In the genomic region with DNA sequence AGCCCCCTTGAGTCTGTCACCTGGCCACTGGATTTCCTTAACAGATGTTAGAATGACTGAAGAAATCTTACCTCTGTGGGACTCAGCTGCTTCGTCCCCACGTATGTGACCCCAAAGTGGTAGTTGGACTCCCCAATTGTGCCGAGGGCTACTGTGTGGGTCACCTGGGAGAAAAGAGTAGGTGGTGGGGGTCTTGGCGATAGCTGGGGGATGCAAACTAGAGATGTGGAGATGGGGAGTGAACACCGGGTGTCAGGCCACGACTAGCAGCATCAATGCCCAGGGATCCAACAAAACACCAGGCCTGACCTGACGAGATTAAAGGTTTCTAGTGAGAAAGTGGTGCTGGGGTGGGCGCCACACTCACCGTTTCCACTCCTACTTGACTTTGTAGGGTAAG, we compare ENCODE assay signal across 16 mouse cellular contexts. TPM values are rescaled to one million over a fixed set of nuclear protein-coding genes. Genes with fewer than 3 reads are reported as not detected.
DNase-seq lines count a peak whose midpoint lies in the region; ATAC-seq and TF ChIP-seq lines count a peak whose summit lies in the region.
"Had no signal": no experiment of that assay in that cellular context is flagged by ENCODE, and none has a peak within 500 bp of the region (broad histone marks: within the 10 kb centered on the region; RNA-seq: fewer than 3 reads in every experiment).

No protein-coding gene starts in this region.

- peaks cover 27% of the 10 kb centered on the region for H3K4me1 ChIP-seq in forebrain, embryonic 10.5 days
- H3K4me1 ChIP-seq in forebrain, postnatal 0 days (ENCODE audit: insufficient read depth), result 0 out of 2 replicates have a peak, but pooled peaks cover 6% of the 10 kb centered on the region
- H3K4me1 ChIP-seq in intestine, embryonic 15.5 days (replicated peaks), result peaks cover 9% of the 10 kb centered on the region; the same call in 1 of the 2 replicates
- no peaks in the 10 kb centered on the region; the same call in 1 of the 2 replicates for H3K4me1 ChIP-seq in intestine, postnatal 0 days (replicated peaks; ENCODE audit: control insufficient read depth, insufficient read depth, low read length)
- no peaks in the 10 kb centered on the region for H3K4me1 ChIP-seq in ES-Bruce4 (ENCODE audit: control insufficient read depth, insufficient read depth, low read length)
- peaks cover 18% of the 10 kb centered on the region for H3K4me1 ChIP-seq in intestine, embryonic 16.5 days (ENCODE audit: control insufficient read depth, insufficient read depth, low read length)

- TF ChIP-seq EP300 in ES-Bruce4 (IDR thresholded peaks at IDR 0.05; ENCODE audit: insufficient read depth, low read depth, low read length), result no peak

- no peak for DNase-seq in forebrain, embryonic 10.5 days (ENCODE audit: extremely low spot score, low spot score)
- DNase-seq in forebrain, postnatal 0 days, result no peak
- no peak for DNase-seq in embryo, embryonic 10.5 days (ENCODE audit: low spot score)
- DNase-seq: adrenal gland, adult 8-10 months; kidney, adult 11 months; lung, adult 18-20 months had no signal

- H3K4me2 ChIP-seq in forebrain, postnatal 0 days (ENCODE audit: low read depth), result no peak overlapping the region
- H3K4me2 ChIP-seq in intestine, embryonic 15.5 days (replicated peaks), result peak overlapping the region; percentile 79; the same call in 1 of the 2 replicates
- no peak overlapping the region for H3K4me2 ChIP-seq in intestine, postnatal 0 days (replicated peaks; ENCODE audit: low read depth)
- H3K4me2 ChIP-seq in intestine, embryonic 16.5 days (ENCODE audit: low read depth, low read length), result 0 out of 2 replicates have a peak overlapping the region, but pooled peaks have one; percentile 70

- no peaks in the 10 kb centered on the region for H3K27me3 ChIP-seq in forebrain, embryonic 10.5 days (ENCODE audit: poor library complexity, severe bottlenecking)
- H3K27me3 ChIP-seq in forebrain, postnatal 0 days (ENCODE audit: insufficient read depth, low read length), result no peaks in the 10 kb centered on the region
- no peaks in the 10 kb centered on the region for H3K27me3 ChIP-seq in intestine, embryonic 15.5 days (replicated peaks)
- H3K27me3 ChIP-seq in intestine, postnatal 0 days (replicated peaks; ENCODE audit: control insufficient read depth, insufficient read depth, low read length), result no peaks in the 10 kb centered on the region
- H3K27me3 ChIP-seq in ES-Bruce4 (ENCODE audit: control insufficient read depth, insufficient read depth, low read length, poor library complexity, severe bottlenecking), result no peaks in the 10 kb centered on the region
- H3K27me3 ChIP-seq in intestine, embryonic 16.5 days (replicated peaks; ENCODE audit: control insufficient read depth, insufficient read depth, low read length), result no peaks in the 10 kb centered on the region

- H3K9ac ChIP-seq in forebrain, postnatal 0 days, result no peak overlapping the region
- peak overlapping the region; percentile 96 for H3K9ac ChIP-seq in intestine, embryonic 15.5 days
- no peak overlapping the region for H3K9ac ChIP-seq in intestine, postnatal 0 days (ENCODE audit: low read depth, low read length)
- peak overlapping the region; percentile 96; the same call in 1 of the 2 replicates for H3K9ac ChIP-seq in ES-Bruce4 (ENCODE audit: low read depth, poor library complexity, severe bottlenecking)
- no peak overlapping the region for H3K9ac ChIP-seq in intestine, embryonic 16.5 days (ENCODE audit: low read depth, low read length)

- WGBS in forebrain, embryonic 10.5 days, result 93% methylated on average over 9 of the region's 9 CpGs
- 92% methylated on average over 9 of the region's 9 CpGs for WGBS in forebrain, postnatal 0 days
- 86% methylated on average over 9 of the region's 9 CpGs for WGBS in intestine, embryonic 15.5 days
- 89% methylated on average over 9 of the region's 9 CpGs for WGBS in intestine, postnatal 0 days
- 87% methylated on average over 9 of the region's 9 CpGs for WGBS in intestine, embryonic 16.5 days

- no peak overlapping the region for H3K27ac ChIP-seq in forebrain, embryonic 10.5 days
- H3K27ac ChIP-seq in forebrain, postnatal 0 days (ENCODE audit: low read depth, low read length), result no peak overlapping the region
- H3K27ac ChIP-seq in intestine, embryonic 15.5 days, result no peak overlapping the region
- no peak overlapping the region for H3K27ac ChIP-seq in intestine, postnatal 0 days (ENCODE audit: low read depth, low read length)
- no peak overlapping the region for H3K27ac ChIP-seq in ES-Bruce4 (ENCODE audit: insufficient read depth, low read length)
- no peak overlapping the region for H3K27ac ChIP-seq in intestine, embryonic 16.5 days (ENCODE audit: low read length)
- H3K27ac ChIP-seq: stomach, postnatal 0 days had no signal

- H3K4me3 ChIP-seq in forebrain, embryonic 10.5 days, result peak overlapping the region; percentile 94
- H3K4me3 ChIP-seq in forebrain, postnatal 0 days (ENCODE audit: low read depth, low read length), result no peak overlapping the region
- H3K4me3 ChIP-seq in intestine, embryonic 15.5 days (replicated peaks), result no peak overlapping the region
- no peak overlapping the region for H3K4me3 ChIP-seq in intestine, postnatal 0 days (ENCODE audit: low read depth, low read length)
- H3K4me3 ChIP-seq in ES-Bruce4 (ENCODE audit: low read depth, low read length), result no peak overlapping the region
- peak overlapping the region; percentile 100; the same call in 1 of the 2 replicates for H3K4me3 ChIP-seq in intestine, embryonic 16.5 days (ENCODE audit: low read length)

- no peak for ATAC-seq in forebrain, postnatal 0 days
- no peak for ATAC-seq in intestine, embryonic 15.5 days
- no peak for ATAC-seq in intestine, postnatal 0 days
- ATAC-seq in intestine, embryonic 16.5 days, result no peak
- no peak for ATAC-seq in megakaryocyte progenitor cell, adult 5-6 weeks (replicated peaks; ENCODE audit: poor library complexity)

- H3K36me3 ChIP-seq in forebrain, embryonic 10.5 days (replicated peaks), result peaks cover 72% of the 10 kb centered on the region
- H3K36me3 ChIP-seq in forebrain, postnatal 0 days (ENCODE audit: insufficient read depth), result peaks cover 40% of the 10 kb centered on the region
- peaks cover 30% of the 10 kb centered on the region for H3K36me3 ChIP-seq in intestine, embryonic 15.5 days
- peaks cover 49% of the 10 kb centered on the region for H3K36me3 ChIP-seq in intestine, postnatal 0 days (ENCODE audit: control insufficient read depth, insufficient read depth)
- H3K36me3 ChIP-seq in ES-Bruce4 (ENCODE audit: control insufficient read depth, insufficient read depth, low read length, poor library complexity, severe bottlenecking), result peaks cover 44% of the 10 kb centered on the region
- H3K36me3 ChIP-seq in intestine, embryonic 16.5 days (ENCODE audit: control insufficient read depth, insufficient read depth, low read length), result peaks cover 34% of the 10 kb centered on the region

- TF ChIP-seq CTCF in forebrain, postnatal 0 days (IDR thresholded peaks at IDR 0.05; ENCODE audit: low read depth), result no peak
- no peak for TF ChIP-seq CTCF in intestine, postnatal 0 days (IDR thresholded peaks at IDR 0.05; ENCODE audit: low read depth)
- no peak for TF ChIP-seq CTCF in ES-Bruce4 (IDR thresholded peaks at IDR 0.05; ENCODE audit: low read depth, low read length)

- no peaks in the 10 kb centered on the region for H3K9me3 ChIP-seq in forebrain, embryonic 10.5 days
- H3K9me3 ChIP-seq in forebrain, postnatal 0 days (ENCODE audit: low read length), result no peaks in the 10 kb centered on the region
- no peaks in the 10 kb centered on the region for H3K9me3 ChIP-seq in intestine, embryonic 15.5 days
- no peaks in the 10 kb centered on the region for H3K9me3 ChIP-seq in intestine, postnatal 0 days (ENCODE audit: control insufficient read depth)
- H3K9me3 ChIP-seq in ES-Bruce4 (replicated peaks; ENCODE audit: control insufficient read depth, insufficient read depth, low read length, poor library complexity, severe bottlenecking), result no peaks in the 10 kb centered on the region
- H3K9me3 ChIP-seq in intestine, embryonic 16.5 days (ENCODE audit: control insufficient read depth, low read length), result no peaks in the 10 kb centered on the region

- no peak for TF ChIP-seq POLR2A in ES-Bruce4 (IDR thresholded peaks at IDR 0.05; ENCODE audit: insufficient read depth, low read length)

RNA-seq across cellular contexts. Expression of gene Tomm40, which starts 1.6 kb away (rescaled TPM):
- 187 and 205 TPM in 2 replicates for polyA plus RNA-seq in forebrain, embryonic 10.5 days (2016; fragmentation: Nextera tagmentation; extraction: Ambion mirVana)
- 98.9 and 113 TPM in 2 replicates for total RNA-seq in forebrain, postnatal 0 days (2014; rRNA removed)
- polyA plus RNA-seq in forebrain, postnatal 0 days (2015; fragmentation: Nextera tagmentation; extraction: Ambion mirVana), result 146 and 147 TPM in 2 replicates
- polyA plus RNA-seq in intestine, embryonic 15.5 days (2015; fragmentation: Nextera tagmentation; extraction: Ambion mirVana), result 208 and 215 TPM in 2 replicates
- polyA plus RNA-seq in intestine, postnatal 0 days (2015; fragmentation: Nextera tagmentation; extraction: Ambion mirVana), result 80.1 and 85.5 TPM in 2 replicates
- polyA plus RNA-seq in ES-Bruce4 (2011; ENCODE audit: insufficient read depth, insufficient read length, low read depth, missing spikeins), result 68.2 TPM in 2 replicates
- 143 and 157 TPM in 2 replicates for polyA plus RNA-seq in intestine, embryonic 16.5 days (2015; fragmentation: Nextera tagmentation; extraction: Ambion mirVana)
- total RNA-seq in megakaryocyte progenitor cell, adult 5-6 weeks (2015), result 61.5 and 62.2 TPM in 2 replicates
- total RNA-seq in megakaryocyte progenitor cell, adult 5-6 weeks (2017), result 42.5 and 50.8 TPM in 2 replicates

RNA-seq across cellular contexts. Expression of gene Apoe, which starts 14.6 kb away (rescaled TPM):
- polyA plus RNA-seq in forebrain, embryonic 10.5 days (2016; fragmentation: Nextera tagmentation; extraction: Ambion mirVana), result 140 and 154 TPM in 2 replicates
- total RNA-seq in forebrain, postnatal 0 days (2014; rRNA removed), result 1,116 and 1,436 TPM in 2 replicates
- polyA plus RNA-seq in forebrain, postnatal 0 days (2015; fragmentation: Nextera tagmentation; extraction: Ambion mirVana), result 1,283 and 1,495 TPM in 2 replicates
- 296 and 325 TPM in 2 replicates for polyA plus RNA-seq in intestine, embryonic 15.5 days (2015; fragmentation: Nextera tagmentation; extraction: Ambion mirVana)
- 435 and 436 TPM in 2 replicates for polyA plus RNA-seq in intestine, postnatal 0 days (2015; fragmentation: Nextera tagmentation; extraction: Ambion mirVana)
- 1,030 and 1,048 TPM in 2 replicates for polyA plus RNA-seq in ES-Bruce4 (2011; ENCODE audit: insufficient read depth, insufficient read length, low read depth, missing spikeins)
- 314 and 355 TPM in 2 replicates for polyA plus RNA-seq in intestine, embryonic 16.5 days (2015; fragmentation: Nextera tagmentation; extraction: Ambion mirVana)
- 18.7 and 27.5 TPM in 2 replicates for total RNA-seq in megakaryocyte progenitor cell, adult 5-6 weeks (2015)
- total RNA-seq in megakaryocyte progenitor cell, adult 5-6 weeks (2017), result 110 and 130 TPM in 2 replicates

RNA-seq across cellular contexts. Expression of gene Apoc1, which starts 21.1 kb away (rescaled TPM):
- 2.3 TPM in 2 replicates for polyA plus RNA-seq in forebrain, embryonic 10.5 days (2016; fragmentation: Nextera tagmentation; extraction: Ambion mirVana)
- total RNA-seq in forebrain, postnatal 0 days (2014; rRNA removed), result 2.1 and 5.3 TPM in 2 replicates
- polyA plus RNA-seq in forebrain, postnatal 0 days (2015; fragmentation: Nextera tagmentation; extraction: Ambion mirVana), result 3.0 and 5.5 TPM in 2 replicates
- polyA plus RNA-seq in intestine, embryonic 15.5 days (2015; fragmentation: Nextera tagmentation; extraction: Ambion mirVana), result 27.1 and 34.7 TPM in 2 replicates
- polyA plus RNA-seq in intestine, postnatal 0 days (2015; fragmentation: Nextera tagmentation; extraction: Ambion mirVana), result 34.7 and 50.0 TPM in 2 replicates
- polyA plus RNA-seq in ES-Bruce4 (2011; ENCODE audit: insufficient read depth, insufficient read length, low read depth, missing spikeins), result 93.2 and 95.8 TPM in 2 replicates
- 39.5 and 43.2 TPM in 2 replicates for polyA plus RNA-seq in intestine, embryonic 16.5 days (2015; fragmentation: Nextera tagmentation; extraction: Ambion mirVana)
- 0.79 and 2.0 TPM in 2 replicates for total RNA-seq in megakaryocyte progenitor cell, adult 5-6 weeks (2015)
- total RNA-seq in megakaryocyte progenitor cell, adult 5-6 weeks (2017), result 1.1 and 6.4 TPM in 2 replicates

RNA-seq across cellular contexts. Expression of gene Apoc4, which starts 32.3 kb away (rescaled TPM):
- not detected in 2 replicates for polyA plus RNA-seq in forebrain, embryonic 10.5 days (2016; fragmentation: Nextera tagmentation; extraction: Ambion mirVana)
- total RNA-seq in forebrain, postnatal 0 days (2014; rRNA removed), result not detected in 2 replicates
- not detected in 2 replicates for polyA plus RNA-seq in forebrain, postnatal 0 days (2015; fragmentation: Nextera tagmentation; extraction: Ambion mirVana)
- 4.7 and 7.0 TPM in 2 replicates for polyA plus RNA-seq in intestine, embryonic 15.5 days (2015; fragmentation: Nextera tagmentation; extraction: Ambion mirVana)
- 0.70 and 1.4 TPM in 2 replicates for polyA plus RNA-seq in intestine, postnatal 0 days (2015; fragmentation: Nextera tagmentation; extraction: Ambion mirVana)
- polyA plus RNA-seq in ES-Bruce4 (2011; ENCODE audit: insufficient read depth, insufficient read length, low read depth, missing spikeins), result 1.1 TPM in 1 of 2 replicates, not detected in the other
- polyA plus RNA-seq in intestine, embryonic 16.5 days (2015; fragmentation: Nextera tagmentation; extraction: Ambion mirVana), result 2.6 and 8.3 TPM in 2 replicates
- not detected in 2 replicates for total RNA-seq in megakaryocyte progenitor cell, adult 5-6 weeks (2015)
- not detected in 2 replicates for total RNA-seq in megakaryocyte progenitor cell, adult 5-6 weeks (2017)
- total RNA-seq: gastrocnemius, adult 8-10 months; heart, postnatal 25 days; layer of hippocampus, adult 18-20 months had no signal

RNA-seq across cellular contexts. Expression of gene Gm44805, which starts 32.4 kb away (rescaled TPM):
- polyA plus RNA-seq in forebrain, embryonic 10.5 days (2016; fragmentation: Nextera tagmentation; extraction: Ambion mirVana), result not detected in 2 replicates
- not detected in 2 replicates for total RNA-seq in forebrain, postnatal 0 days (2014; rRNA removed)
- not detected in 2 replicates for polyA plus RNA-seq in forebrain, postnatal 0 days (2015; fragmentation: Nextera tagmentation; extraction: Ambion mirVana)
- polyA plus RNA-seq in intestine, embryonic 15.5 days (2015; fragmentation: Nextera tagmentation; extraction: Ambion mirVana), result 0.71 and 1.2 TPM in 2 replicates
- 5.6 and 13.5 TPM in 2 replicates for polyA plus RNA-seq in intestine, postnatal 0 days (2015; fragmentation: Nextera tagmentation; extraction: Ambion mirVana)
- polyA plus RNA-seq in ES-Bruce4 (2011; ENCODE audit: insufficient read depth, insufficient read length, low read depth, missing spikeins), result not detected in 2 replicates
- polyA plus RNA-seq in intestine, embryonic 16.5 days (2015; fragmentation: Nextera tagmentation; extraction: Ambion mirVana), result not detected in 2 replicates
- not detected in 2 replicates for total RNA-seq in megakaryocyte progenitor cell, adult 5-6 weeks (2015)
- total RNA-seq in megakaryocyte progenitor cell, adult 5-6 weeks (2017), result not detected in 2 replicates
- total RNA-seq: gastrocnemius, adult 8-10 months; heart, postnatal 25 days; layer of hippocampus, adult 18-20 months; left cerebral cortex, adult 8-10 months had no signal
- polyA plus RNA-seq: stomach, postnatal 0 days had no signal

Comparison
In these comparisons a context has a peak if more than half of its experiments do, and no peak if none do; other contexts are left out.
1. H3K4me3 ChIP-seq: peak in forebrain, embryonic 10.5 days (single experiment) and intestine, embryonic 16.5 days (single experiment); none in forebrain, postnatal 0 days (single experiment), intestine, embryonic 15.5 days (single experiment), intestine, postnatal 0 days (single experiment) and ES-Bruce4 (single experiment).
2. H3K4me2 ChIP-seq: peak in intestine, embryonic 15.5 days (single experiment) and intestine, embryonic 16.5 days (single experiment); none in forebrain, postnatal 0 days (single experiment) and intestine, postnatal 0 days (single experiment).
3. H3K9ac ChIP-seq: peak in intestine, embryonic 15.5 days (single experiment) and ES-Bruce4 (single experiment); none in forebrain, postnatal 0 days (single experiment), intestine, postnatal 0 days (single experiment) and intestine, embryonic 16.5 days (single experiment).